Mouse (Mus musculus) left cerebral cortex, postnatal 36 days (tissue): ENCODE data around the gene Ebf4. TPM values are rescaled to one million over a fixed set of nuclear protein-coding genes. Genes with fewer than 3 reads are reported as not detected.

Source experiments
- DNase-seq, 2 experiments: peaks; one replicate each; pipeline ENCODE4 v3.0.0; 2021 to 2022; ENCODE audit warnings: low spot score in 2 of 2, mixed read lengths in 1 of 2
- intact Hi-C: fragments of 180-260 bp; cut with DNase I; formaldehyde crosslinking; loops from one replicate; pipeline ENCODE4 v1.15.1; 2025
- total RNA-seq, 2 experiments: library from RNA; stranded (reverse); gene quantifications; 2 replicates each; pipeline ENCODE4 v1.2.3; 2021

The Ebf4 gene
- total RNA-seq, 2 experiments from 2014 or later, result 8.3 to 10.5 TPM

GRCm38 (mm10) chr2:130412775-130413174 lies 117.8 kb downstream of the Ebf4 start:
- intact Hi-C loops, result no loop called here

GRCm38 (mm10) chr2:130414094-130414856 lies 119.3 kb downstream of the Ebf4 start:
- DNase-seq, result no peak
- intact Hi-C loops, result no loop called here

More at GRCm38 (mm10) chr2:130412775-130413174, 117.8 kb downstream of the Ebf4 start:
- DNase-seq, result no peak

Other genes with a start within 250 kb of the Ebf4 start
- gene Tgm6, start 182.8 kb upstream of the Ebf4 start, total RNA-seq, result under 1 TPM; 0.14 to 0.15 TPM
- gene Snrpb, start 115.8 kb upstream of the Ebf4 start, total RNA-seq, result 100 to 1,000 TPM in 1 of 2 experiments, 10 to 100 TPM in 1; 97.8 to 108 TPM
- gene Tmc2, start 100.0 kb upstream of the Ebf4 start, total RNA-seq, result not detected
- 100 to 1,000 TPM; 120 to 126 TPM for gene Nop56, start 20.7 kb upstream of the Ebf4 start, total RNA-seq
- gene Idh3b, start 10.6 kb upstream of the Ebf4 start, total RNA-seq, result 100 to 1,000 TPM; 278 to 289 TPM
- 1 to 10 TPM; 6.1 to 6.2 TPM for gene Cpxm1, start 102.4 kb downstream of the Ebf4 start, total RNA-seq
- gene Gm28372, start 110.1 kb downstream of the Ebf4 start, total RNA-seq, result not detected
- not detected for gene 1700020A23Rik, start 110.1 kb downstream of the Ebf4 start, total RNA-seq
- gene Tmem239, start 111.3 kb downstream of the Ebf4 start, total RNA-seq, result not detected
- gene Vps16, start 129.2 kb downstream of the Ebf4 start, total RNA-seq, result 10 to 100 TPM; 78.0 to 78.3 TPM
- gene Pced1a, start 129.5 kb downstream of the Ebf4 start, total RNA-seq, result 10 to 100 TPM; 26.0 to 28.8 TPM
- gene Ptpra, start 155.1 kb downstream of the Ebf4 start, total RNA-seq, result 100 to 1,000 TPM; 239 to 240 TPM